Mouse (Mus musculus) yolk sac, embryonic 10.5 days (tissue): ENCODE measurements at regions not wholly inside any gene's neighbourhood (a gene's known extent, or its start where the extent isn't known, plus 50 kb on each side); places are given as distances from the start of the nearest gene placed in this dataset.

Source experiments
- DNase-seq: peaks from one replicate; pipeline ENCODE4 v3.0.0-alpha.2; 2017; ENCODE audit warnings: low spot score

DNA sequence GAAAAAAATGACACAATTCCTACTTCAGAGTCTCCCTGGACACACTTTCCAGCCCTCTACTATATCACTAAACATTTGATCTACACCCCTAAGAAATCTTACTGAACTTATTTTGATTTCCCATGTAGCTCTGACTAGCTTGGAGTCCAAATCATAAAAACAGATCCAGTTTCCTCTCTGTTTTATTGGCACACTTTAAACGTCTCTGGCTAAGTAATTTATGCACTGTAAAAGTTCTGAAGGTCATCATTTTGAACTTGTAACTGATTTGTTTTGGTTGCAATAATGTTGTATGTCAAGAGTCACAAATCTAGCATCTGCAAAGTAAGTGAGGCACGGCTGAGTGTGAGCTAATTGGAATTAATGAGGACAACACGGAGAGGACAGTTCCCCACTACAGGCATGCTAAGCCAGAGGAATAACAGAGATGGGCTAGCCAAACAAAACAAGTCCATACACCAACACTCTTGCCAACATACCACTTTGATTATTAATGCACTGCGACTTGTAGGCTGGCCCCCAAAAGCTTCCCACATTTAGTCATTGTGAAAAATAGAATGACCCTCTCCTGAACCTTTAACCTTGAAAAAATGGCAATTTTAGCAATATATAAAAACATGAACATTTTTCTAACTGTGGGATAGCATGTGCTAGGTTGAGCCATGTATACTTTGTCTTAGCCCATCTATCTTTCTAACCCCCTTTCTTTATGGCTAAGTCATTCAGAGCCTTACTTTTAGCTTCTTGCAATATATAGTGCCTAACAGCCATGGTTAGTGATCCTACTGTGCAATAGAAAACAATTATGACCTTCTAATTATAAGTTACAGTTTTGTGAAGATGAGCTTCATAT is 399.3 kb upstream of the Mpdz start:
- DNase-seq, result no peak

DNA sequence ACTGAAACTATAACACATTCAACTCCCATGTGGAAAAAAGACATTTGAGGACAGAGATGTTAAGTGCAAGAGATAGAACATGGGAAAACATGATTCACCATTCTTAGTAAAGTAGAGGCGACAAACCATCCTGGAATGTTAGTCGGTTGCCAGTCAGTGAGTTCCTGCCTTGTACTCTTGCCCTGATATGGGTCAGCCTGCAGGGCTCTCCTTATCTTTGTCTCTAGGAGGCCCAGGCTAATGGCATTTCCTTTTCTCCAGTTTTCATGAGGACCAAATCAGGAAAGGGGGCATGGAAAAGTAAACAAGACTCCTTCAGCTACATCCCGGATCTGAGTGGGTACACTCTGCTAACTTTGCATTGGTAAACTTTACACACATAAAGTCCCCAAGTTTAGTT is 387.4 kb upstream of the Mpdz start:
- DNase-seq, result no peak

GRCm38 (mm10) chr4:81827453-81827852 is 384.8 kb upstream of the Mpdz start:
- DNase-seq, result no peak

DNA sequence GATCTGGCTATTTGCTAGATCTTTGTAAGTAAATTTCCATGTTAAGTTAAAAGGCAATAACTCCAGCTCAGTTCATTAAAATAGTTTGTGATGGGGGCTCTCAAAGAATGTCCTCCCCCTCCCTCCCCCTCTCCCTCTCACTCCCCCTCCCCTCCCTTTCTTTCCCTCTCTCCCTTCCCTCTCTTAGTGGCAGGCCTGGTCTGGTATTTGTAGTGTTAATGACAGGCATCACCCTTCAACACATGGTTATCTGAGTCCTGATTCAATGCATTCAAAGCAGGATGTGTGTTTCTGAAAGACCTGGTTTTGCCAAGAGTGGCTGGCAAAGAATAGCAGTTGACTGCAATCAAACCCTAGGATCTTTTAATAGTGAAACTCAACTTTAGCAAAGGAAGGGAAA is 383.4 kb upstream of the Mpdz start:
- no peak for DNase-seq

- peak; percentile 9 for DNase-seq
Observed at GRCm38 (mm10) chr4:81823566-81823965, 381.0 kb upstream of the Mpdz start.

- DNase-seq, result no peak
Observed at GRCm38 (mm10) chr4:81789274-81789673, 346.7 kb upstream of the Mpdz start.

DNA sequence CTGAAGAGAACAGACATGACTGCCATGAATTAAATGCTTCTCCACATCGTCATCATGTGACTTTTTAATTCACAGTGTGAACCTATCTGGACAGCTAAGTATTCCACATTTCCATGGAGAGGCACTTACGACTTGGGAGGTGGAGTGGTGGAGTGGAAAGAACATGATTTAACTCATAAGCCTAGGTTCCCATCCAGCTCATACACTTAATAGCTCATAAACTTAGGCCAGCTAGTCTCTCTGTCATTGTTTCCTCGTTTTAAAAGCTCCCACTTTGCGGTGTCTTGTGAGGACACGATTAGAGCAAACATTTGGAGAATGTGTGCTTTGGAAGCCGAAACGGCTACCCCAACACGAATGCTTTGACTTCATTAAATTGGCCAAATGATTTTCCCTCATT is 346.0 kb upstream of the Mpdz start:
- DNase-seq, result no peak

DNA sequence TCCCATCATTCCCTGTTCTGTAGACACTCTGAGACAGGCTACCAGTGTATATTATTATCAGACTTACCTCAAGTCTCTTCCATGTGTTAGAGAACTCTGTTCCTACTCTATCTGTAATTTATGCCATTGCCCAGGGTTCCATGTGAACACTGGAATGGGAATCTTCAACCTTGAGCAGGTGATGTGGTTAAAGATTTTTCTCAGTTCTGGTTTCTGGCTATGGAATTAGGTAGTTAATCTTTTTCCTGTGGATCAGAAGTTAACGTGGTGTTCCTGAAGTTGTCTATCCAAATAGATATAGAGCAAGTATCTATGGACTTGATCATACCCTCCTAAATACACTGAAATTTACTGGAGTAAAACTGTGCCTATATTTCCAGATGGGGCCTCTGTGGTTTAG is 339.4 kb upstream of the Mpdz start:
- DNase-seq, result no peak

DNA sequence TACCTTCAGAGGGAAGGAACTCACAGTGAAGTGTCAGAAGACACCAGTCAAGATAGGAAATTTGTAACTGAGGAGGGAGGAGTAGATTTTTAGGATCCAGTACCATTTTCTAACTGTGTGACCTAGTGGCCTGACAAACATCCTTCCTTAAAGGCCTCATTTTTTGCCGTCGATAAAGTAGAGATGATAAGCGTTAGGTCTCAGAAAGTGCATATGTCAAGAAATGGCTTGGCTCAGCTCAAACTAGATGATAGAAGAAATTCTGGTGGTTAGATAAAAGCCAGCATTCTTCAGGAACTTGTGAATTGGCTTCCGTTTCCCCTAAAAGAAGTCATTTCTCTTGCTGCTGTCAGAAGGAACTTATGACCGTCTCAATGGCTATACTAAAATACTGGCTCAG is 324.1 kb upstream of the Mpdz start:
- DNase-seq, result no peak

GRCm38 (mm10) chr4:81764026-81764867 is 321.6 kb upstream of the Mpdz start:
- DNase-seq, result peak; percentile 5

DNA sequence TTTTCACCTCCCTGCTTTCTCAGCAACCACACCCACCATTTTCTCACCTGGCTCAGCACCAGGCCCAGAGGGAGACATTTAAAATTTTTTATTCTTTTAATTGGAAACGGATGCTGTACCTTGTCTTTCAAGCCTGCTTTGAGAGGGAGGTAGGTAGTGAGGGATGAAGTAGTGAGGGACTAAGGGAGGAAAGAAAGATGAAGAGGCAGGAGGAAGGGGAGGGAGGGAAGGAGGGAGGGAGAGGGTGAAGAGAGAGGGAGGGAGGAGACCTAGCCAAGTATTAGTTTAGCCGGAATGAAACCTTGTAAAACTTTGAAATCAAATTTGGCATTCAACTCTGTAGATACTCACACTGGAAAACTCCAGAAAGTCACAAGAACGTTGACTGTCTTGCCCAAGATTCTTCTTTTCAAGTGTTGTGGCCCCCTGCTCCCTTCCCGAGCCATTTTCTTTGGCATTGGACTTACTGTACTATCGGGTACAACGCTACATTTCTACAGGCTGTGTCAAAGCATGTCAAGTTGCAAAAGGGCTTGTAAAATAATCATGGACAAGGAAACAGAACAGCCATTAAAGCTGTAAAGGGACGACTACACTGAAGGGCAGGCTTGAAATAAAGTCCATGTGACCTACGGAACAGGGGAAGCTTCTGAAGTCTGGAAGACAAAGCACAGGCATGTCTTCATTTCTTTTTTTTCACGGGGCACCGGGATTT is 320.9 kb upstream of the Mpdz start:
- DNase-seq, result no peak

DNA sequence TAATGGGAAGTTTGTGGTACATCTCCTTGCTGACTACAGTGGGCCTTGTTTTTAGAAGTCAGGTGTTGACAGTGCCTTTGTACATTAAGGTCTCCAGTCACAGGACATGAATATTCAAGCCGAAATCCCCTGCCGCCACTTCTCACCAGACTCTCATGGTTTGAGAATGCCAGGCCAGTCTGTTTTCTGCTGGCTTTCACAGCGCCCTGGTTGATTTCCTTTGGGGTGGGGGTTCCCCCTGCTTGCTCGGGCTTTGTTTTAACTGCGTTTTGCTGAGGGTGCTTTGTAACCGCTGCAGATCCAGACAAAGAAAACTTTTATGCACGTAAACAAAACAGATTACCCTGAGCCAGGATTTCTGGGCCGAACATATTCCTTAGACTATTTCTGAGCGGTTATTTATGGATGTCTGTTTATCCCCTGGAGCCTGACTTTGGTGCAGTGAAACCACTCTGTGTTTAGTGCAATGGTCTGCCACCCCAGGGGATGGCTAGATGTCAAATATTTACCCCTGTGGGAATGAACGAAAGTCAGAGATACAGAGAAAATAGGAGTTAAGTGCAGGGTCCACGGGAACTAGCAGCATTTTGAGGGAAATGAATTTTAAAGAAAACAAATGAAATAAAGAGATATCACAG is 320.1 kb upstream of the Mpdz start:
- DNase-seq, result no peak

- no peak for DNase-seq
Observed at GRCm38 (mm10) chr4:81757905-81758304, 315.3 kb upstream of the Mpdz start.

- peak; percentile 49 for DNase-seq
Observed at GRCm38 (mm10) chr4:81744629-81745509, 302.3 kb upstream of the Mpdz start.

- DNase-seq, result peak; percentile 14
Observed at GRCm38 (mm10) chr4:81743978-81744628, 301.5 kb upstream of the Mpdz start.

DNA sequence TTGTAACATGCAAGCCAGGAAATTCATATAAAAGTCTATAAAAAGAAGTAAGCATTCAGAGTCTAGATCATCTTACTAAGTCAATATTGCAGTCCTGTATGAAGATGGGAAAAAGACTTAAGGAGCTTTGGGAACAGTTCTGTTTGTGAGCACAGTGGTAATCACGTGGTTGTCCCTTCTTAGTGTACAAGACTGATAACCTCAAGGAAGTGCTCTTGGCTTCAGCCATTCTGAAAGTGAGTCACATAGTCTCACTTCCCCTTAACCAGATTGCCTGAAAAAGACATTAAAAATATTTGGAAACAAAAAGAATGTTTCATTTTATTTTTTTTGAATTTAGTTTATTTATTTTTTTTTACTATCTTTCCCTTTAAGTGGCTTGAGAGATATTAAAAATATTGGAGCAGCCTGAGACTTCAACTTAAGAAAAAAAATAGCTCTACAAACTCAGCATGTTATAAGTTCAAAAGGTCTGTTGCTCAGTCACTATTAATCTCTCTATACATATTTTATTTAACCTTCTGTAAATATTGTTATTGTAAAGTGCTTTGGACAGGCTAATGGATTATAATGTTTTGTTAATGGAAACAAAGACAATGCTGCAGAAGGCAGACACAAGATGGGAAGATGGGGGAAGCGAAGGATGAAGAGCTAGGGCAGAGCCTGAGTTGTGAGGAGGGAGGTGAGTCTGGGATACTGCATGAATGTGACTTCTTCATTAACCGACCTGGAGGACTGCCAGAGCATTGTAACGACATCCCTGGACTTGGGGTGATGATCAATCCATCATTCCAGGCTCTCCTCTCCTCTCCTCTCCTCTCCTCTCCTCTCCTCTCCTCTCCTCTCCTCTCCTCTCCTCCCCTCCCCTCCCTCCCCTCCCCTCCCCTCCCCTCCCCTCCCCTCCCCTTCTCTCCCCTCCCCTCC is 300.2 kb upstream of the Mpdz start:
- DNase-seq, result no peak

- no peak for DNase-seq
Observed at GRCm38 (mm10) chr4:81734391-81734790, 291.8 kb upstream of the Mpdz start.

- DNase-seq, result peak; percentile 44
Observed at GRCm38 (mm10) chr4:81730386-81730785, 287.8 kb upstream of the Mpdz start.

- DNase-seq, result no peak
Observed at GRCm38 (mm10) chr4:81728961-81729360, 286.3 kb upstream of the Mpdz start.
